Mouse (Mus musculus): Measurements from ENCODE around the gene Tex16. TPM values are rescaled to one million over a fixed set of nuclear protein-coding genes. Genes with fewer than 3 reads are reported as not detected.

Gene Tex16
- polyA plus RNA-seq (2014; fragmentation: Nextera tagmentation; extraction: Ambion mirVana), result 1.1 and 1.4 TPM in 2 replicates

DNA sequence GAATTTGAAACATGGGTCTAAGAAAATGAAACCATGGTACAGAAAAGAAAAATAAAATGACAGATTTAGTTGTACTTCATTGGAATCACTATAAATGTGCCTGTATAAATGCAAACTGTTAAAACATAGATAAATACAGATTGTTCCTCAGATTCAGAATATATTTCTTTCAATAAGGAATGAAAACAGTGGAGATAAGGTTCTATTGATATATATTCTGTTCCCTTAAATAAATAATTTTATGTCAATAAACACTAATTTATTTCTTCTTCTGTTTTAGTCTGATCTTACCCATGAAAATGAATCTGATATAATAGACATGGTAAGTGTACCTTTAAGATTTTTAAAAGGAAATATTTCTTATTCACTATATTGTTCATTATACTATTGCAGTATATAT is at the start of gene Tex16:
Gene Tex16, plus strand, starts transcription at position 301 of the 400 bp plus-strand sequence.
- no peak within 1 kb of the TSS for H3K27ac ChIP-seq (ENCODE audit: low read depth, low read length)

DNA sequence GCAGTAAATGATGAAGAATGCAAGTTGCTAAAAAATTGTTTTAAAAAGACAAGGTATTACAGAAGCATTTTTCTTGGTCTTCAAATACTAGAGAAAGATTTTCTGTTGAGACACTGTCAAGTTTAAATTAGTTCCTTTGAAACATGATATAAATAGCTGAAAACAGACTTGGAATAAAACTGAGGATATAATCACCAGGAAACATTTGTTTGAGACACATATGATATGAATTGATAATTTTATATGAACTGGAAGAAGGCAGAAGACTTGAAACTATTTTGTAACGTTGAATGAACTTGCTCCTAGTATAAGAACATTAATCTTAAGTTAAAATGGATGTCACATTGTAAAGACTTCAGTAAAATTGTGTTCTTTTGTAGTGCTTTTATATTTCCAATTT is 11.1 kb upstream of the Tex16 start:
- ATAC-seq, result no peak
- Histone ChIP-seq H3K9me3 (replicated peaks; ENCODE audit: control insufficient read depth, low read length) (no peaks in the 10 kb centered on the region), H3K9ac (ENCODE audit: low read length) (no peak overlapping the region), H3K36me3 (ENCODE audit: control insufficient read depth, insufficient read depth, low read length) (no peaks in the 10 kb centered on the region), H3K27me3 (replicated peaks; ENCODE audit: control insufficient read depth, insufficient read depth, low read length) (no peaks in the 10 kb centered on the region), H3K4me2 (ENCODE audit: low read length) (no peak overlapping the region), H3K4me1 (ENCODE audit: control insufficient read depth, insufficient read depth, low read length) (no peaks in the 10 kb centered on the region), H3K27ac (ENCODE audit: low read depth, low read length) (no peak overlapping the region), H3K4me3 (ENCODE audit: low read depth, low read length) (no peak overlapping the region)
- 44% methylated on average over 1 of the region's 1 CpGs for WGBS
- DNase-seq (ENCODE audit: low spot score), result no peak

More for the DNA sequence above, at the start of gene Tex16:
- ATAC-seq (no peak), DNase-seq (ENCODE audit: low spot score) (no peak)
- no peaks in the 10 kb centered on the region for H3K27me3 ChIP-seq (replicated peaks; ENCODE audit: control insufficient read depth, insufficient read depth, low read length)
- H3K36me3 ChIP-seq (ENCODE audit: control insufficient read depth, insufficient read depth, low read length), result no peaks in the 10 kb centered on the region
- H3K9ac ChIP-seq (ENCODE audit: low read length), result no peak within 1 kb of the TSS
- no peak within 1 kb of the TSS for H3K4me3 ChIP-seq (ENCODE audit: low read depth, low read length)
- no peaks in the 10 kb centered on the region for H3K9me3 ChIP-seq (replicated peaks; ENCODE audit: control insufficient read depth, low read length)
- H3K4me2 ChIP-seq (ENCODE audit: low read length), result no peak within 1 kb of the TSS
- H3K4me1 ChIP-seq (ENCODE audit: control insufficient read depth, insufficient read depth, low read length), result no peaks in the 10 kb centered on the region

Other genes starting within 250 kb of the Tex16 start
- gene Gm45194, start 119.6 kb upstream of the Tex16 start, polyA plus RNA-seq (2014; fragmentation: Nextera tagmentation; extraction: Ambion mirVana), result 0.57 and 0.93 TPM in 2 replicates
- gene 4933403O08Rik, start 228.0 kb downstream of the Tex16 start, polyA plus RNA-seq (2014; fragmentation: Nextera tagmentation; extraction: Ambion mirVana), result 0.11 TPM in 1 of 2 replicates, not detected in the other